Mouse (Mus musculus) layer of hippocampus, adult 2 months (tissue): Measurements from ENCODE around the gene Bfsp1. TPM values are rescaled to one million over a fixed set of nuclear protein-coding genes. Genes with fewer than 3 reads are reported as not detected.

Experiments
- DNase-seq, 2 experiments: peaks; one replicate each; pipeline ENCODE4 v3.0.0; 2022; ENCODE audit warnings: low spot score in 2 of 2
- H3K27ac ChIP-seq: fragments of 200-600 bp; 2 replicates; pipeline ENCODE4 v1.8.1; 2022
- H3K4me3 ChIP-seq: fragments of 200-600 bp; 2 replicates; pipeline ENCODE4 v1.8.1; 2022; ENCODE audit warnings: mild to moderate bottlenecking
- CTCF ChIP-seq: fragments of 200-600 bp; conservative IDR thresholded peaks from 2 replicates; pipeline ENCODE4 v1.8.1; 2022; ENCODE audit warnings: antibody characterized with exemption, mild to moderate bottlenecking, moderate library complexity
- total RNA-seq, 2 experiments: library from RNA; stranded (reverse); gene quantifications; 2 replicates each; pipeline ENCODE4 v1.2.3; 2021

Bfsp1 gene
- total RNA-seq, 2 experiments from 2014 or later = 0.61 to 1.1 TPM

GRCm38 (mm10) chr2:143806924-143807664 lies 55.9 kb downstream of the Bfsp1 start:
- no peak for DNase-seq
- H3K4me3 ChIP-seq = no peak overlapping the region
- TF ChIP-seq CTCF = no peak
- no peak overlapping the region for H3K27ac ChIP-seq

- DNase-seq = no peak
- no peak for TF ChIP-seq CTCF
- H3K27ac ChIP-seq = no peak overlapping the region
- no peak overlapping the region for H3K4me3 ChIP-seq
Measured at GRCm38 (mm10) chr2:143806140-143806923, 56.6 kb downstream of the Bfsp1 start.

GRCm38 (mm10) chr2:143801097-143801496 lies 61.9 kb downstream of the Bfsp1 start:
- Histone ChIP-seq H3K4me3 (no peak overlapping the region), H3K27ac (no peak overlapping the region)
- DNase-seq = no peak
- no peak for TF ChIP-seq CTCF

GRCm38 (mm10) chr2:143796335-143797013 lies 66.5 kb downstream of the Bfsp1 start:
- Histone ChIP-seq H3K27ac (no peak overlapping the region), H3K4me3 (no peak overlapping the region)
- DNase-seq = no peak
- peak; percentile 36 for TF ChIP-seq CTCF

GRCm38 (mm10) chr2:143795858-143796257 lies 67.1 kb downstream of the Bfsp1 start:
- TF ChIP-seq CTCF = no peak
- DNase-seq = peak; percentile 15 to 39
- no peak overlapping the region for H3K4me3 ChIP-seq
- no peak overlapping the region for H3K27ac ChIP-seq

- H3K27ac ChIP-seq = no peak overlapping the region
Measured at GRCm38 (mm10) chr2:143789911-143790310, 73.1 kb downstream of the Bfsp1 start.

GRCm38 (mm10) chr2:143780310-143780709 lies 82.7 kb downstream of the Bfsp1 start:
- H3K27ac ChIP-seq = no peak overlapping the region
- no peak for TF ChIP-seq CTCF

More at GRCm38 (mm10) chr2:143789911-143790310, 73.1 kb downstream of the Bfsp1 start:
- no peak for TF ChIP-seq CTCF
- DNase-seq = no peak
- no peak overlapping the region for H3K4me3 ChIP-seq

More at GRCm38 (mm10) chr2:143780310-143780709, 82.7 kb downstream of the Bfsp1 start:
- no peak for DNase-seq
- no peak overlapping the region for H3K4me3 ChIP-seq

Other genes starting within 250 kb of the Bfsp1 start
- 100 to 1,000 TPM; 188 to 189 TPM for gene Dstn, start 52.1 kb upstream of the Bfsp1 start, total RNA-seq
- gene Rrbp1, start 148.1 kb upstream of the Bfsp1 start, total RNA-seq = 10 to 100 TPM; 52.6 to 56.3 TPM
- not detected for gene Banf2, start 169.9 kb upstream of the Bfsp1 start, total RNA-seq